Mouse (Mus musculus): Measurements from ENCODE around the gene Gjb4.

GRCm38 (mm10) chr4:127327749-127328148 is 26.1 kb downstream of the Gjb4 start:
- TF ChIP-seq CTCF (IDR thresholded peaks at IDR 0.05; ENCODE audit: control insufficient read depth, insufficient read depth, insufficient read length) (no peak), CEBPB (IDR thresholded peaks at IDR 0.05; ENCODE audit: low read depth) (peak; percentile 95), USF1 (IDR thresholded peaks at IDR 0.05; ENCODE audit: low read depth) (no peak), MYOG (IDR thresholded peaks at IDR 0.05; ENCODE audit: control insufficient read depth, extremely low read depth, insufficient read length) (no peak), MYOD1 (IDR thresholded peaks at IDR 0.05; ENCODE audit: control insufficient read depth, insufficient read length, low read depth) (no peak), MAX (IDR thresholded peaks at IDR 0.05) (no peak), FOSL1 (IDR thresholded peaks at IDR 0.05; ENCODE audit: insufficient read depth, low read length, poor library complexity, severe bottlenecking) (no peak)
